Mouse (Mus musculus): ENCODE measurements around the gene Wipf2. TPM values are rescaled to one million over a fixed set of nuclear protein-coding genes. Genes with fewer than 3 reads are reported as not detected.
A peak's percentile ranks its signal among the peaks of the same experiment; 100 is the strongest.
"Not testable (repeated sequence)": the region's sequence is repeated elsewhere in the genome, so short reads cannot be mapped to it uniquely, and the experiment has no call there.

Gene Wipf2
- total RNA-seq, 2 experiments from 2014 or later, result 6.1 to 6.6 TPM

DNA sequence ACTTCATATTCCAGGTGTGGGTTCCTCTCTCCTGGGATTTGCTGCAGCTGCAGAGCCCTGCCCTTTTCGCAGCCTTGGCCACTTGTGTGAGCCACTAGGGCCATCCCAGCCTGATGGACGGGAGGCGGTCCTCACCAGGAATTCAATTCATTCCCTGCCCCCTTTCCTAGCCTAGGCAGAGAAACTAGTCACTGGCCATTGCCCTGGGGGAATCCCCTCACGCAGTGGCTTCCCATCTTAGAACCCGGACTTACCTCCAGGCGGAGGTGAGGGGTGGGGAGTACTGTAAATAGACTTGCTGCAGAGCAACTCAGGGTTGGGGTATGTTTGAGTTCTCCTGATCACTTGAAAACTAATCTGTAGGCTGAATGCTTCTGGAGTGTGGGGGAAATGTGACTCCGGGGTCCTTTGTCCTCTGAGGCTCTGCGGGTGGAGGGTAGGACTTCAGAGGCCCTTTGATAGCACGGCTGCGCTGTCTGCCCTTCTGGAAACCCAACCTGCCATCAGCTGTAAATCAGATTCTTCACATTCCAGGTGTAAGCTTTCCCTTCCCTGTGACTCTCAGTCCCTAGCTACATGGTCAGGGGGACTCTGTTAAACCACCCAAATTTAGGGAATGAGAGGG lies 39.3 kb downstream of the Wipf2 start:
- DNase-seq, result no peak
- H3K27ac ChIP-seq, result no peak overlapping the region
- no peak for TF ChIP-seq CTCF (IDR thresholded peaks at IDR 0.05)
- no peak overlapping the region for H3K4me3 ChIP-seq
- intact Hi-C loops (cut with DNase I), result no loop called here

GRCm38 (mm10) chr11:98904577-98904976 lies 41.1 kb downstream of the Wipf2 start:
- intact Hi-C loops (cut with DNase I), result no loop called here
- DNase-seq, result no peak
- TF ChIP-seq CTCF (IDR thresholded peaks at IDR 0.05), result no peak
- Histone ChIP-seq H3K4me3 (no peak overlapping the region), H3K27ac (no peak overlapping the region)

GRCm38 (mm10) chr11:98905033-98905432 lies 41.6 kb downstream of the Wipf2 start:
- Histone ChIP-seq H3K27ac (peak overlapping the region; percentile 51), H3K4me3 (no peak overlapping the region)
- intact Hi-C loops (cut with DNase I), result no loop called here
- DNase-seq, result no peak
- no peak for TF ChIP-seq CTCF (IDR thresholded peaks at IDR 0.05)

DNA sequence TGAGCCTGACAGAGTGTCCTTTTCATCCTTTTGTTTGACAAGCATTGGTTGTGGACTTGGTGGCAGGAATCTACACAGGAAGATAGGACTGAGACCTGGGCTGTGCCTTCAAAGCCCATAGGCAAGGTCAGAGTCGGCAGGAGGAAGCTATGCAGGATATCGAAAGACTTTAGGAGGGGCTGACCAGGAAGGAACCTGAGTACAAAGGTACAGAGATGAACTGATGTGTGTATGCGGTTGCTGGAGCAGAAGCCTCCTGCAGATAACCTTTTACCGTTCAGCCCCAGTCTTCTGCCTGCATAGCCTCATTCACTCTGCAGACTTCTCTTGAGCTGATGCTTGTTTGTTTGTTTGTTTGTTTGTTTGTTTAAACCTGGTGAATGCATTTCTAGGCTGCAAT lies 42.1 kb downstream of the Wipf2 start:
- Histone ChIP-seq H3K4me3 (no peak overlapping the region), H3K27ac (peak overlapping the region; percentile 51)
- DNase-seq, result no peak
- no peak for TF ChIP-seq CTCF (IDR thresholded peaks at IDR 0.05)
- intact Hi-C loops (cut with DNase I), result no loop called here

GRCm38 (mm10) chr11:98907063-98907436 lies 43.6 kb downstream of the Wipf2 start:
- no peak for DNase-seq
- peak overlapping the region; percentile 62; the same call in 1 of the 2 replicates for H3K27ac ChIP-seq
- peak overlapping the region; percentile 70 for H3K4me3 ChIP-seq
- intact Hi-C loops (cut with DNase I), result no loop called here
- no peak for TF ChIP-seq CTCF (IDR thresholded peaks at IDR 0.05)

DNA sequence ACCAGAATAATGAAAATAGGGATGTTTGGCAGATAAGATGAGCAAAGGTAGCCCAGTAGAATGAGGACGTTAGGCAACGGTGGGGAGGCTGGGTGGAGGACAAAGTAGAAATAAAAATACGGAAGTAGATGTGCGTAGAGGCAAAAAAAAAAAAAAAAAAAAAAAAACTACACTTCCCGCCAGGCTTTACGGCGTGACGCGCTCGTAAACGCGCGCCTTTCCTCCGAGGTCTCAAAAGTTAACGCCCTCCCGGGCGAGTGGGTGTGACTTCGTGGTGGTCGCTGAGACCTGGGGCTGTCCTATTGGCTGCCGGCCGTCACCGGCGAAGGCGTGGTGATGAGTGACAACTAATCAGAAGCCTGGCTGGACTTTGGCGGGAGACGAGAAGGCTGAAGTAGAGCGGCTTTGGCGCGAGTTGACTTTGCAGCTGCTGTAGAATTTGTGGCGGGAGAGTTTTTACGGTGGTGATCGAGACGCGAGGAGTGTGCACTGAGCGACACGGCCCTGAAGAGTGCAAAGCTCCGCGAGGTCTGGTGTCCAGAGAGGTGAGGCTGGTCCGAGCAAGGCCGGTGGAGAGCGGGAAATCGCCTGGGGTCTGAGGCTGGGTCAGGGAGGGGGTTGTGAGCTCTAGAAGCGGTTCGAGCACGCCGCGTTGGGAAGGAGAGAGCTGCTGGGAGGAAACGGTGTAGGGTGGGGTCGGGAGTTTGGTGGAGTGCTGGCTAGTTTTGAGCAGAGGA lies 44.2 kb downstream of the Wipf2 start, which contains the start of gene Cdc6:
Cdc6 (plus strand) TSS at position 365 of the 737 bp plus-strand sequence.
- Histone ChIP-seq H3K4me3 (peak within 1 kb of the TSS; percentile 70), H3K27ac (peak within 1 kb of the TSS; percentile 62; the same call in 1 of the 2 replicates)
- DNase-seq, result peak; percentile 98
- intact Hi-C loops (cut with DNase I), result loop anchor here (1.0 kb wide), 1 partner anchor 48 kb away; no protein-coding TSS in a partner anchor
- TF ChIP-seq CTCF (IDR thresholded peaks at IDR 0.05), result no peak

DNA sequence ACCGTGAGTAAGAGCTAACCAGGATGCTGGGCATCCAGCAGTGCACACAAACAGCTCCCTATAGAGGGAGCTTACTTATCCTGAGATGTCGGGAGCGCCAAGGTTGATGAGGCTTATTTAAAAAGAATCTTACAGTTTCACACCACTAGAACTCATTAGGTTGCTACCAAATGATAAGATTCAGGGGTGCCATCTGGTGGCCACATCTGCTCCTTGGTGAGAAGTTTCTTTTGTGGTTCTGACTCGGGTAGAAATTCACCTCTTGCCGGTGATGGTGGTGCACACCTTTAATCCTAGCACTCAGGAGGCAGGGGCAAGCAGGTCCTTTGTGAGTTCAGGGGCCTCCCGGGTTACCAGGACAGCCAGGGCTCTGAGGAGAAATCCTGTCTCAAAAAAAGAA lies 46.2 kb downstream of the Wipf2 start:
- Histone ChIP-seq H3K27ac (no peak overlapping the region), H3K4me3 (no peak overlapping the region)
- peak; percentile 79 for DNase-seq
- peak; percentile 79 for TF ChIP-seq CTCF (IDR thresholded peaks at IDR 0.05)
- intact Hi-C loops (cut with DNase I), result loop anchor here (5.0 kb wide), 1 partner anchor 207 kb away; the partner anchor contains the start of gene Csf3

DNA sequence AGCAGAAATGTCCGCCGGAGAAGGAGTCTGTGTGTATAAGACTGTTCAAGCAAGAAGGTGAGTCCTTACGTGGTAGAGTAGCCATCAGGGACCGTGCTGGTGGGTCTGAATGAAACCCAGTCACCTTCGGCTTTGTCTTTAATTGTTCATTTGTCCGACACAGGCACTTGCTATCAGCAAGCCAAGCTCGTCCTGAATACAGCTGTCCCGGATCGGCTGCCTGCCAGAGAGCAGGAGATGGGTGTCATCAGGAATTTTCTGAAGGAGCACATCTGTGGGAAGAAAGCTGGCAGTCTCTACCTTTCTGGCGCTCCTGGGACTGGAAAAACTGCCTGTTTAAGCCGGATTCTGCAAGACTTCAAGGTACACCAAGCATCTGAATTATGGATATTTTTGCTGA lies 47.0 kb downstream of the Wipf2 start:
- intact Hi-C loops (cut with DNase I), result loop anchor here (5.0 kb wide), 1 partner anchor 208 kb away; the partner anchor contains the start of gene Csf3
- H3K4me3 ChIP-seq, result no peak overlapping the region
- TF ChIP-seq CTCF (IDR thresholded peaks at IDR 0.05), result no peak
- no peak overlapping the region for H3K27ac ChIP-seq
- peak; percentile 57 for DNase-seq

DNA sequence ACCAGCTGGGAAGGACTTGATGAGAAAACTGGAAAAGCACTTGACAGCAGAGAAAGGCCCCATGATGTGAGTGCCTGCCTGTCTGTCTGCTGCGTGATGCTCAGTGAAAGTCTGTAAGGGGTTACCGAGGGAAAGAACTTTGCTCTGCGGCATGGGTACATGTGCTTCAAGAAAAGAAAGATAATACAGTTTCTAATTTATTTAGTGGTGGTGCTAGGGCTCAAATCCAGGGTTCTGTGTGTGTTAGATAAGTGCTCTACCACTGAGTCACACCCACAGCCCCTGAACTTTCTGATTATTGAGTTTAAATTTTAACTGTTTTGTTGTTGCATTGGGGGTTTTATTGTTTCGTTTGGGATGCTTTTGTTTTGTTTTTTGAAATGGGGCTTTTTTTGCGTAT lies 48.1 kb downstream of the Wipf2 start:
- no peak for TF ChIP-seq CTCF (IDR thresholded peaks at IDR 0.05)
- intact Hi-C loops (cut with DNase I), result loop anchor here (5.0 kb wide), 1 partner anchor 209 kb away; the partner anchor contains the start of gene Csf3
- no peak overlapping the region for H3K27ac ChIP-seq
- H3K4me3 ChIP-seq, result no peak overlapping the region
- no peak for DNase-seq

- TF ChIP-seq CTCF (IDR thresholded peaks at IDR 0.05), result no peak
- no peak overlapping the region for H3K27ac ChIP-seq
- H3K4me3 ChIP-seq, result no peak overlapping the region
- intact Hi-C loops (cut with DNase I), result loop anchor here (5.0 kb wide), 1 partner anchor 212 kb away; the partner anchor contains the start of gene Csf3
- no peak for DNase-seq
Measured at GRCm38 (mm10) chr11:98914196-98914595, 50.8 kb downstream of the Wipf2 start.

GRCm38 (mm10) chr11:98916376-98916775 lies 52.9 kb downstream of the Wipf2 start:
- intact Hi-C loops (cut with DNase I); H3K27ac ChIP-seq; DNase-seq; H3K4me3 ChIP-seq: not testable (repeated sequence)
- TF ChIP-seq CTCF (IDR thresholded peaks at IDR 0.05), result peak; percentile 44

- Histone ChIP-seq H3K27ac (peak overlapping the region; percentile 81), H3K4me3 (no peak overlapping the region)
- no peak for DNase-seq
- no peak for TF ChIP-seq CTCF (IDR thresholded peaks at IDR 0.05)
- intact Hi-C loops (cut with DNase I), result no loop called here
Measured at GRCm38 (mm10) chr11:98917428-98918005, 54.1 kb downstream of the Wipf2 start.

- intact Hi-C loops (cut with DNase I), result no loop called here
- peak overlapping the region; percentile 81 for H3K27ac ChIP-seq
- H3K4me3 ChIP-seq, result peak overlapping the region; percentile 62
- DNase-seq, result peak; percentile 74
- no peak for TF ChIP-seq CTCF (IDR thresholded peaks at IDR 0.05)
Measured at GRCm38 (mm10) chr11:98918231-98918630, 54.8 kb downstream of the Wipf2 start.

Measured in gastrocnemius, adult 2 months (tissue).